In the genomic region with DNA sequence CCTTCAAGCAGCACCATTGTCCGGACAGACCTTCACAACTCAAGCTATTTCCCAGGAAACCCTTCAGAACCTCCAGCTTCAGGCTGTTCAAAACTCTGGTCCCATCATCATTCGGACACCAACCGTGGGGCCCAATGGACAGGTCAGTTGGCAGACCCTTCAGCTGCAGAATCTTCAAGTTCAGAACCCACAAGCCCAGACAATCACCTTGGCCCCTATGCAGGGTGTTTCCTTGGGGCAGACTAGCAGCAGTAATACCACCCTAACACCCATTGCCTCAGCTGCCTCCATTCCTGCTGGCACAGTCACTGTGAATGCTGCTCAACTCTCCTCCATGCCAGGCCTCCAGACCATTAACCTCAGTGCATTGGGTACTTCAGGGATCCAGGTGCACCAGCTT, we compare ENCODE assay signal across 11 mouse cellular contexts. TPM values are rescaled to one million over a fixed set of nuclear protein-coding genes. Genes with fewer than 3 reads are reported as not detected.
DNase-seq lines count a peak whose midpoint lies in the region; ATAC-seq and TF ChIP-seq lines count a peak whose summit lies in the region.
"Had no signal": no experiment of that assay in that cellular context is flagged by ENCODE, and none has a peak within 500 bp of the region (broad histone marks: within the 10 kb centered on the region; RNA-seq: fewer than 3 reads in every experiment).

No protein-coding gene starts in this region.

- H3K4me3 ChIP-seq in forebrain, embryonic 11.5 days (ENCODE audit: low read depth, low read length), result no peak overlapping the region
- H3K4me3 ChIP-seq in forebrain, postnatal 0 days (ENCODE audit: low read depth, low read length), result no peak overlapping the region
- no peak overlapping the region for H3K4me3 ChIP-seq in lung, embryonic 15.5 days
- H3K4me3 ChIP-seq in hindbrain, embryonic 16.5 days (ENCODE audit: low read length), result no peak overlapping the region
- no peak overlapping the region for H3K4me3 ChIP-seq in midbrain, embryonic 16.5 days (ENCODE audit: low read depth, low read length)

- peaks cover 30% of the 10 kb centered on the region for H3K36me3 ChIP-seq in forebrain, embryonic 11.5 days (ENCODE audit: control insufficient read depth, insufficient read depth, low read length)
- peaks cover 29% of the 10 kb centered on the region for H3K36me3 ChIP-seq in forebrain, postnatal 0 days (ENCODE audit: insufficient read depth)
- H3K36me3 ChIP-seq in lung, embryonic 15.5 days, result peaks cover 46% of the 10 kb centered on the region
- H3K36me3 ChIP-seq in hindbrain, embryonic 16.5 days (ENCODE audit: control insufficient read depth, insufficient read depth, low read length), result peaks cover 25% of the 10 kb centered on the region
- peaks cover 28% of the 10 kb centered on the region for H3K36me3 ChIP-seq in midbrain, embryonic 16.5 days (ENCODE audit: control insufficient read depth, insufficient read depth, low read length)

- H3K4me2 ChIP-seq in forebrain, embryonic 11.5 days (ENCODE audit: low read depth, low read length, severe bottlenecking), result no peak overlapping the region
- no peak overlapping the region for H3K4me2 ChIP-seq in forebrain, postnatal 0 days (ENCODE audit: low read depth)
- H3K4me2 ChIP-seq in lung, embryonic 15.5 days, result peak overlapping the region; percentile 21; the same call in 1 of the 2 replicates
- 0 out of 2 replicates have a peak overlapping the region, but pooled peaks have one; percentile 19 for H3K4me2 ChIP-seq in hindbrain, embryonic 16.5 days (ENCODE audit: low read length)
- peak overlapping the region; percentile 5; the same call in 1 of the 2 replicates for H3K4me2 ChIP-seq in midbrain, embryonic 16.5 days (ENCODE audit: low read length)

- no peak overlapping the region for H3K9ac ChIP-seq in forebrain, embryonic 11.5 days (ENCODE audit: low read length)
- no peak overlapping the region for H3K9ac ChIP-seq in forebrain, postnatal 0 days
- no peak overlapping the region for H3K9ac ChIP-seq in lung, embryonic 15.5 days
- H3K9ac ChIP-seq in hindbrain, embryonic 16.5 days (ENCODE audit: low read depth, low read length), result no peak overlapping the region
- no peak overlapping the region for H3K9ac ChIP-seq in midbrain, embryonic 16.5 days (ENCODE audit: low read depth, low read length)

- DNase-seq in forebrain, embryonic 11.5 days (ENCODE audit: low spot score), result peak; percentile 48
- no peak for DNase-seq in forebrain, postnatal 0 days
- DNase-seq in lung, postnatal 4 days, result no peak
- no peak for DNase-seq in layer of hippocampus, adult 11-12 months (ENCODE audit: low spot score)
- no peak for DNase-seq in adrenal gland, postnatal 36 days
- DNase-seq: B cell, adult 2 months; layer of hippocampus, adult 9-11 months had no signal

- no peaks in the 10 kb centered on the region for H3K27me3 ChIP-seq in forebrain, embryonic 11.5 days (ENCODE audit: control insufficient read depth, insufficient read depth, low read length)
- H3K27me3 ChIP-seq in forebrain, postnatal 0 days (ENCODE audit: insufficient read depth, low read length), result no peaks in the 10 kb centered on the region
- no peaks in the 10 kb centered on the region for H3K27me3 ChIP-seq in lung, embryonic 15.5 days
- H3K27me3 ChIP-seq in hindbrain, embryonic 16.5 days (replicated peaks; ENCODE audit: control insufficient read depth, insufficient read depth, low read length), result no peaks in the 10 kb centered on the region
- no peaks in the 10 kb centered on the region for H3K27me3 ChIP-seq in midbrain, embryonic 16.5 days (ENCODE audit: control insufficient read depth, insufficient read depth, low read depth, low read length)

- peaks cover 9% of the 10 kb centered on the region for H3K4me1 ChIP-seq in forebrain, embryonic 11.5 days (replicated peaks; ENCODE audit: control insufficient read depth, insufficient read depth, low read length)
- H3K4me1 ChIP-seq in forebrain, postnatal 0 days (ENCODE audit: insufficient read depth), result peaks cover 22% of the 10 kb centered on the region
- peaks cover 45% of the 10 kb centered on the region for H3K4me1 ChIP-seq in lung, embryonic 15.5 days
- H3K4me1 ChIP-seq in hindbrain, embryonic 16.5 days (ENCODE audit: control insufficient read depth, insufficient read depth, low read depth, low read length), result peaks cover 35% of the 10 kb centered on the region
- H3K4me1 ChIP-seq in midbrain, embryonic 16.5 days (ENCODE audit: control insufficient read depth, insufficient read depth, low read length), result peaks cover 49% of the 10 kb centered on the region

- no peak overlapping the region for H3K27ac ChIP-seq in forebrain, embryonic 11.5 days (ENCODE audit: low read depth, low read length)
- no peak overlapping the region for H3K27ac ChIP-seq in forebrain, postnatal 0 days (ENCODE audit: low read depth, low read length)
- no peak overlapping the region for H3K27ac ChIP-seq in lung, embryonic 15.5 days
- no peak overlapping the region for H3K27ac ChIP-seq in hindbrain, embryonic 16.5 days (ENCODE audit: low read depth, low read length)
- no peak overlapping the region for H3K27ac ChIP-seq in midbrain, embryonic 16.5 days (ENCODE audit: low read length)
- H3K27ac ChIP-seq: macrophage had no signal

- ATAC-seq in forebrain, embryonic 11.5 days (replicated peaks; ENCODE audit: low FRiP score), result no peak
- no peak for ATAC-seq in forebrain, postnatal 0 days
- no peak for ATAC-seq in lung, embryonic 15.5 days (ENCODE audit: borderline replicate concordance, extremely low read depth, low FRiP score, low TSS enrichment)
- ATAC-seq in hindbrain, embryonic 16.5 days, result no peak
- no peak for ATAC-seq in midbrain, embryonic 16.5 days

- WGBS in forebrain, embryonic 11.5 days, result 98% methylated on average over 3 of the region's 3 CpGs
- 94% methylated on average over 3 of the region's 3 CpGs for WGBS in forebrain, postnatal 0 days
- WGBS in lung, embryonic 15.5 days, result 92% methylated on average over 3 of the region's 3 CpGs
- WGBS in hindbrain, embryonic 16.5 days, result 96% methylated on average over 3 of the region's 3 CpGs
- 95% methylated on average over 3 of the region's 3 CpGs for WGBS in midbrain, embryonic 16.5 days

- no peak for TF ChIP-seq CTCF in forebrain, postnatal 0 days (IDR thresholded peaks at IDR 0.05; ENCODE audit: low read depth)

- H3K9me3 ChIP-seq in forebrain, embryonic 11.5 days (ENCODE audit: control insufficient read depth, low read length), result no peaks in the 10 kb centered on the region
- no peaks in the 10 kb centered on the region for H3K9me3 ChIP-seq in forebrain, postnatal 0 days (ENCODE audit: low read length)
- no peaks in the 10 kb centered on the region for H3K9me3 ChIP-seq in lung, embryonic 15.5 days
- H3K9me3 ChIP-seq in hindbrain, embryonic 16.5 days (ENCODE audit: control insufficient read depth, low read length), result no peaks in the 10 kb centered on the region
- H3K9me3 ChIP-seq in midbrain, embryonic 16.5 days (replicated peaks; ENCODE audit: control insufficient read depth, low read length, poor library complexity, severe bottlenecking), result no peaks in the 10 kb centered on the region

RNA-seq across cellular contexts. Expression of a gene that starts 3.3 kb away (rescaled TPM):
- polyA plus RNA-seq in forebrain, embryonic 11.5 days (2014; fragmentation: Nextera tagmentation; extraction: Ambion mirVana), result 12.2 and 12.5 TPM in 2 replicates
- 16.4 and 22.5 TPM in 2 replicates for total RNA-seq in forebrain, postnatal 0 days (2014; rRNA removed)
- 2.0 and 2.6 TPM in 2 replicates for polyA plus RNA-seq in forebrain, postnatal 0 days (2015; fragmentation: Nextera tagmentation; extraction: Ambion mirVana)
- 10.6 TPM in 2 replicates for polyA plus RNA-seq in lung, embryonic 15.5 days (2015; fragmentation: Nextera tagmentation; extraction: Ambion mirVana)
- polyA plus RNA-seq in hindbrain, embryonic 16.5 days (2015; fragmentation: Nextera tagmentation; extraction: Ambion mirVana), result 3.4 and 3.5 TPM in 2 replicates
- polyA plus RNA-seq in midbrain, embryonic 16.5 days (2015; fragmentation: Nextera tagmentation; extraction: Ambion mirVana), result 3.1 and 3.5 TPM in 2 replicates
- total RNA-seq in adrenal gland, postnatal 36 days (2021), result 10 to 100 TPM; 78.9 to 79.7 TPM

RNA-seq across cellular contexts. Expression of a gene that starts 35.9 kb away (rescaled TPM):
- polyA plus RNA-seq in forebrain, embryonic 11.5 days (2014; fragmentation: Nextera tagmentation; extraction: Ambion mirVana), result 1.0 TPM in 1 of 2 replicates, not detected in the other
- 0.38 and 1.1 TPM in 2 replicates for total RNA-seq in forebrain, postnatal 0 days (2014; rRNA removed)
- polyA plus RNA-seq in forebrain, postnatal 0 days (2015; fragmentation: Nextera tagmentation; extraction: Ambion mirVana), result 0.34 and 0.65 TPM in 2 replicates
- 0.59 and 0.82 TPM in 2 replicates for polyA plus RNA-seq in lung, embryonic 15.5 days (2015; fragmentation: Nextera tagmentation; extraction: Ambion mirVana)
- 0.10 and 0.30 TPM in 2 replicates for polyA plus RNA-seq in hindbrain, embryonic 16.5 days (2015; fragmentation: Nextera tagmentation; extraction: Ambion mirVana)
- 0.15 and 0.26 TPM in 2 replicates for polyA plus RNA-seq in midbrain, embryonic 16.5 days (2015; fragmentation: Nextera tagmentation; extraction: Ambion mirVana)
- total RNA-seq in adrenal gland, postnatal 36 days (2021), result 1 to 10 TPM; 1.2 to 2.5 TPM

RNA-seq across cellular contexts. Expression of a gene that starts 42.3 kb away (rescaled TPM):
- polyA plus RNA-seq in forebrain, embryonic 11.5 days (2014; fragmentation: Nextera tagmentation; extraction: Ambion mirVana), result 0.20 and 0.52 TPM in 2 replicates
- 0.92 and 2.1 TPM in 2 replicates for total RNA-seq in forebrain, postnatal 0 days (2014; rRNA removed)
- polyA plus RNA-seq in forebrain, postnatal 0 days (2015; fragmentation: Nextera tagmentation; extraction: Ambion mirVana), result 0.30 and 0.35 TPM in 2 replicates
- polyA plus RNA-seq in lung, embryonic 15.5 days (2015; fragmentation: Nextera tagmentation; extraction: Ambion mirVana), result 0.48 and 0.55 TPM in 2 replicates
- polyA plus RNA-seq in hindbrain, embryonic 16.5 days (2015; fragmentation: Nextera tagmentation; extraction: Ambion mirVana), result 0.46 and 1.0 TPM in 2 replicates
- polyA plus RNA-seq in midbrain, embryonic 16.5 days (2015; fragmentation: Nextera tagmentation; extraction: Ambion mirVana), result 0.40 and 0.55 TPM in 2 replicates
- under 1 TPM in 1 of 2 experiments, not detected in 1; 0.16 TPM for total RNA-seq in adrenal gland, postnatal 36 days (2021)
- polyA plus RNA-seq: macrophage had no signal

RNA-seq across cellular contexts. Expression of a gene that starts 49.5 kb away (rescaled TPM):
- polyA plus RNA-seq in forebrain, embryonic 11.5 days (2014; fragmentation: Nextera tagmentation; extraction: Ambion mirVana), result 87.9 and 97.2 TPM in 2 replicates
- total RNA-seq in forebrain, postnatal 0 days (2014; rRNA removed), result 21.5 and 22.3 TPM in 2 replicates
- 69.9 and 90.9 TPM in 2 replicates for polyA plus RNA-seq in forebrain, postnatal 0 days (2015; fragmentation: Nextera tagmentation; extraction: Ambion mirVana)
- polyA plus RNA-seq in lung, embryonic 15.5 days (2015; fragmentation: Nextera tagmentation; extraction: Ambion mirVana), result 69.4 and 71.4 TPM in 2 replicates
- 83.3 and 98.7 TPM in 2 replicates for polyA plus RNA-seq in hindbrain, embryonic 16.5 days (2015; fragmentation: Nextera tagmentation; extraction: Ambion mirVana)
- polyA plus RNA-seq in midbrain, embryonic 16.5 days (2015; fragmentation: Nextera tagmentation; extraction: Ambion mirVana), result 106 and 109 TPM in 2 replicates
- 100 to 1,000 TPM; 112 to 116 TPM for total RNA-seq in adrenal gland, postnatal 36 days (2021)

RNA-seq across cellular contexts. Expression of a gene that starts 58.7 kb away (rescaled TPM):
- polyA plus RNA-seq in forebrain, embryonic 11.5 days (2014; fragmentation: Nextera tagmentation; extraction: Ambion mirVana), result 103 and 114 TPM in 2 replicates
- total RNA-seq in forebrain, postnatal 0 days (2014; rRNA removed), result 25.5 and 27.9 TPM in 2 replicates
- 31.6 and 33.4 TPM in 2 replicates for polyA plus RNA-seq in forebrain, postnatal 0 days (2015; fragmentation: Nextera tagmentation; extraction: Ambion mirVana)
- polyA plus RNA-seq in lung, embryonic 15.5 days (2015; fragmentation: Nextera tagmentation; extraction: Ambion mirVana), result 91.1 and 92.0 TPM in 2 replicates
- 36.1 and 38.1 TPM in 2 replicates for polyA plus RNA-seq in hindbrain, embryonic 16.5 days (2015; fragmentation: Nextera tagmentation; extraction: Ambion mirVana)
- polyA plus RNA-seq in midbrain, embryonic 16.5 days (2015; fragmentation: Nextera tagmentation; extraction: Ambion mirVana), result 30.2 and 31.1 TPM in 2 replicates
- total RNA-seq in adrenal gland, postnatal 36 days (2021), result 10 to 100 TPM; 13.7 to 16.2 TPM

Comparison
In these comparisons a context has a peak if more than half of its experiments do, and no peak if none do; other contexts are left out.
1. H3K4me2 ChIP-seq: peak in lung, embryonic 15.5 days (single experiment), hindbrain, embryonic 16.5 days (single experiment) and midbrain, embryonic 16.5 days (single experiment); none in forebrain, embryonic 11.5 days (single experiment) and forebrain, postnatal 0 days (single experiment).